Mouse (Mus musculus): ENCODE data around the gene Ltbp4.

DNA sequence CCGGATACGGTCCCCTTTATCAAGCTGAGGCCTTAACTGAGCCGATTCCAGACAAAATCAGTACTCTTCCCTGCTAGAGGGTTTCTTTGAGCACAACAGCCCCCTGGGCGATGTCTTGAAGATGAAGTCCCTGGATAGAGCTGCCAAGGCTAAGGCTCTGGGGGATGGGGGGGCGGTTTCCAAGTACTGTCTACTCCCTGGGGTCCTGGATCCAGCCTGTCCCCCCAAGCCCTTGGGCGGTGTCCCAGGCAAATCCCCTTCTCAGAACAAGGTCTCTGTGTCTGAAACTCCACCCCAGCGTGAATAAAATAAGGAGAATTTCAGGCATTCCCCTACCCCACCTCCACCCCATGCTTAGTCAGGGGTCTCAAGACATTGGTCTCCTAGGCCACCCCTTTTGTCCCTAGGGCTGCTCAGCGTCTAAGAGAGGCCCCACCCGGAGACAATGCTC is 78.2 kb downstream of the Ltbp4 start:
- no peak for TF ChIP-seq POLR2A (IDR thresholded peaks at IDR 0.05; ENCODE audit: extremely low read depth, insufficient read depth, low read length)
- TF ChIP-seq CTCF (IDR thresholded peaks at IDR 0.05; ENCODE audit: extremely low read depth, insufficient read depth, low read length) = no peak
